Mouse (Mus musculus): ENCODE measurements around the gene Krt84. TPM values are rescaled to one million over a fixed set of nuclear protein-coding genes. Genes with fewer than 3 reads are reported as not detected.

Gene Krt84
- polyA plus RNA-seq, 1 experiment from 2014 or later, result not detected

DNA sequence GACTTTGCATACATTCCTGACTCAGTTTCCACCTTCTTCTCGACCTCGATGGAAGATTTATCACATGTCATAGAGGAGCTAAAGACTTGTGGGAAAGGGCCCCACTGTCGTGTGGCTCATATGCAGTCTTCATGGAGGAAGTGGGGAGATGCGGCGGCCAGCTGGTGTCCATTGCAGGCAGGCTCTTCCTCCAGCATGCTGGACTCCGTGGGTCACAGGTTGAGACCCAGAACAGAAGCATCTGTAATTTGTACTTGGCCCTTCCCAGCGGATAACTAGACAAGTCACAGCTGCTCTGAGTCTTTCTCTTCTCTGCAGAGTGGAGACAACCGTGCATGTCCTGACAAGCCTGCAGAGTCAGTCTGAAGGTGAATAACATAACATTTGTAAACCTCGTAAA is 24.4 kb downstream of the Krt84 start:
- ATAC-seq, result no peak
- Histone ChIP-seq H3K9ac (ENCODE audit: low read length) (no peak overlapping the region), H3K9me3 (replicated peaks; ENCODE audit: control insufficient read depth, low read length) (no peaks in the 10 kb centered on the region), H3K4me1 (ENCODE audit: control insufficient read depth, insufficient read depth, low read length) (no peaks in the 10 kb centered on the region), H3K4me2 (ENCODE audit: low read length) (no peak overlapping the region), H3K27ac (ENCODE audit: low read depth, low read length) (no peak overlapping the region), H3K36me3 (ENCODE audit: control insufficient read depth, insufficient read depth, low read length) (no peaks in the 10 kb centered on the region), H3K4me3 (ENCODE audit: low read depth, low read length) (no peak overlapping the region), H3K27me3 (replicated peaks; ENCODE audit: control insufficient read depth, insufficient read depth, low read length) (no peaks in the 10 kb centered on the region)
- DNase-seq (ENCODE audit: low spot score), result no peak
- 86% methylated on average over 9 of the region's 9 CpGs for WGBS

DNA sequence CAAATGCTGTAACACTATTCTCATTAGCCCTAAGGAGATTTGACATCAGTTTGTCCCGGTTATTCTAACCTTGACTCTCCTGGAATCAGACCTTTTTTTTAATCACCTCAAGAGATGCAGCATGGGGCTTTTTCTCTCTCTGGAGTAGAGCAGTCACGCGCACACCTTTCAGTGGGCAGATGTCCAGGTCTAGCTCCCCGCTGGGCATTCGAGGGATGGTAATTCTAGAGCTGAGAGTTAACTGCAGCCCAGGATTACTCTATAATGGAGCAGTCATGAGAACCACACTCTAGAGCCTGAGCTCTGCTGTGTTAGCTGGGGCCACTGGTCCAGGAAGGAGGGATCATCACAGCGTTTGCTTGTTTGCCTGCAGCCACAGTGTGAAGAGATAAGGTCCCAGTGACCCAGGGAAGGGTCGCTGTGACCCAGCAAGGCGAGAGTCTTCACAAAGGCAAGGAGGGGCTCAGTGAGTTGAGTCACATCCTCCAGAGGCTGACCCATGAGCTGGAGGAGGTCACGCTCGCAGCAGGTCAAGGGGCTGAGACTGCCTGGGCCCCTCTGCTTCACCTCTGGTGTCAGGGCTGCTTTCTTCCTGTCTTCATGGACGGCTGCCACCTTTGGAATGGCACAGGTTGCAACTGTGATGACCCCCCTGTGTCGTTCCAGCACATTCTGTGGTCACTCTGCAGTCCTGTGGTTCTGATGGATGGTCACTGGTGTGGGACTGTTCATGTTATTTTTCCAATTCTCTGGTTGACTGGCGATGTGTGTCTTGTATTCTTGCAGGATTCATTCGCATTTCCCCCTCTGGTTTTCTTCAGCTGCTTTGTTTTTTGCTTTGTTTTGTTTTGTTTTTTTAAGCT is 25.5 kb downstream of the Krt84 start:
- no peak for DNase-seq (ENCODE audit: low spot score)

DNA sequence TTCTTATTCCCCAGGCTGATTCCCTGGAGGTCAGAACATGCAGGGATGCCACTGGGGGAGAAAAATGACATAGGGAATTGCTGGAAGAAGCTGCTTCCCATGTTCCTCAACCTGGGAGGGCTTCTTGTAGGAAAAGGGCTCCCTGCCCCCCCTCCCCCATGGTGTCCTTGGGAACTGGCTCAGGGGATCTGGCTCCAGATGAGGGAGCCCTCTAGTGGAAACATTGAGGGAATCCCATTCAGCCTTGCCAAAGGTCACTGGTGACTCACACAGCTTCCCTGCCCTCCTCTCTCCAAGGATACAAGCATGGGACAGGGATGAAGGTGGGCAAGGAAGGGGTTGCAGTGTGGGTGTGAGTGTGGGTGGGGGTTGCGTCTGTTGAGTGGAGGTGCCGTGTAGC is 35.4 kb downstream of the Krt84 start:
- Histone ChIP-seq H3K4me3 (ENCODE audit: low read depth, low read length) (no peak overlapping the region), H3K4me2 (ENCODE audit: low read length) (no peak overlapping the region), H3K27ac (ENCODE audit: low read depth, low read length) (no peak overlapping the region), H3K27me3 (replicated peaks; ENCODE audit: control insufficient read depth, insufficient read depth, low read length) (no peaks in the 10 kb centered on the region), H3K9me3 (replicated peaks; ENCODE audit: control insufficient read depth, low read length) (no peaks in the 10 kb centered on the region), H3K36me3 (ENCODE audit: control insufficient read depth, insufficient read depth, low read length) (no peaks in the 10 kb centered on the region), H3K9ac (ENCODE audit: low read length) (no peak overlapping the region), H3K4me1 (ENCODE audit: control insufficient read depth, insufficient read depth, low read length) (no peaks in the 10 kb centered on the region)
- ATAC-seq, result no peak
- 60% methylated on average over 2 of the region's 2 CpGs for WGBS
- peak; percentile 27 for DNase-seq (ENCODE audit: low spot score)

More for the DNA sequence above, 25.5 kb downstream of the Krt84 start:
- Histone ChIP-seq H3K4me1 (ENCODE audit: control insufficient read depth, insufficient read depth, low read length) (no peaks in the 10 kb centered on the region), H3K27me3 (replicated peaks; ENCODE audit: control insufficient read depth, insufficient read depth, low read length) (no peaks in the 10 kb centered on the region), H3K4me2 (ENCODE audit: low read length) (no peak overlapping the region), H3K9me3 (replicated peaks; ENCODE audit: control insufficient read depth, low read length) (no peaks in the 10 kb centered on the region), H3K9ac (ENCODE audit: low read length) (no peak overlapping the region), H3K4me3 (ENCODE audit: low read depth, low read length) (no peak overlapping the region), H3K27ac (ENCODE audit: low read depth, low read length) (no peak overlapping the region), H3K36me3 (ENCODE audit: control insufficient read depth, insufficient read depth, low read length) (no peaks in the 10 kb centered on the region)
- 79% methylated on average over 14 of the region's 14 CpGs for WGBS
- no peak for ATAC-seq

DNA sequence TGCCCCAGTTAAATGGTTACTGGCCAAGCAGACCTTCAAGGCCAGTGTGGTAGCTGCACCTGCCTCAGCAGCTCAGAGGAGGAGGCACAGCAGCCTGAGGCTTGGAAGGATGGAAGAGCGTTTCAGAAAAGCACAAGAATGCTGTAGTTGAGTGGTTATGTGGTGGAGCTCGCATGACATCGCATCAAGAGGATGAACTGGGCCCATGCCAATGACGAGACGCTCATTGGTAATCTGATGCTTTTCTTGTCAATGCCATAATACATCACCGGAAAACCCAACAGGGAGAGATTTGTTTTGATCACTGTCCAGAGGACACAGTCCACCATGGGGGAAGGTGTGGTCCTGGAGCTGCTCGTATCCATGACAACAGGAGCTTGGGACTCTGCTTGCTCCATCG is 37.4 kb downstream of the Krt84 start:
- Histone ChIP-seq H3K36me3 (ENCODE audit: control insufficient read depth, insufficient read depth, low read length) (no peaks in the 10 kb centered on the region), H3K9ac (ENCODE audit: low read length) (no peak overlapping the region), H3K4me2 (ENCODE audit: low read length) (no peak overlapping the region), H3K4me1 (ENCODE audit: control insufficient read depth, insufficient read depth, low read length) (no peaks in the 10 kb centered on the region), H3K27ac (ENCODE audit: low read depth, low read length) (no peak overlapping the region), H3K9me3 (replicated peaks; ENCODE audit: control insufficient read depth, low read length) (no peaks in the 10 kb centered on the region), H3K4me3 (ENCODE audit: low read depth, low read length) (no peak overlapping the region), H3K27me3 (replicated peaks; ENCODE audit: control insufficient read depth, insufficient read depth, low read length) (no peaks in the 10 kb centered on the region)
- ATAC-seq (no peak), DNase-seq (ENCODE audit: low spot score) (no peak)
- WGBS, result 86% methylated on average over 8 of the region's 8 CpGs

DNA sequence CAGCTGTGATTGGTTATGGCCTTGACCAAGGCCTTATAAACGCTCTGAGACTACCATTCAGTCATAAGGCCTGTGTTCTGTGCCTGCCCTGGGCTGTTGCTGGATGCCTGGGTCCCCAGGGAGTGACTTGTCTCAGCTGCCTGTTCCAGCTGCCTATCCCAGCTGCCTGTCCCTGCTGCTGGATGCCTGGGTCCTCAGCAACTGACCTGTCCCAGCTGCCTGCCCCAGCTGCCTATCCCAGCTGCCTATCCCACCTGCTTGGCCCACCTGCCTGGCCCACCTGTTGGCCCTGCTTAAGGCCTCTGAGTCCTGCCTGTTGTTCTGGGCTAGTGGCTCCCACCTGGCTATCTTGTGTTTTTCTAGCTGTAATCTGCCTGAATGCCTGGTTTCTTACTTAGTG is 38.4 kb downstream of the Krt84 start:
- H3K4me3 ChIP-seq (ENCODE audit: low read depth, low read length), result no peak overlapping the region
- no peaks in the 10 kb centered on the region for H3K9me3 ChIP-seq (replicated peaks; ENCODE audit: control insufficient read depth, low read length)
- no peak overlapping the region for H3K9ac ChIP-seq (ENCODE audit: low read length)
- H3K36me3 ChIP-seq (ENCODE audit: control insufficient read depth, insufficient read depth, low read length), result no peaks in the 10 kb centered on the region
- H3K4me1 ChIP-seq (ENCODE audit: control insufficient read depth, insufficient read depth, low read length), result no peaks in the 10 kb centered on the region
- DNase-seq (ENCODE audit: low spot score) (no peak), ATAC-seq (no peak)
- no peaks in the 10 kb centered on the region for H3K27me3 ChIP-seq (replicated peaks; ENCODE audit: control insufficient read depth, insufficient read depth, low read length)
- no peak overlapping the region for H3K4me2 ChIP-seq (ENCODE audit: low read length)
- 82% methylated on average over 1 of the region's 1 CpGs for WGBS
- H3K27ac ChIP-seq (ENCODE audit: low read depth, low read length), result no peak overlapping the region

DNA sequence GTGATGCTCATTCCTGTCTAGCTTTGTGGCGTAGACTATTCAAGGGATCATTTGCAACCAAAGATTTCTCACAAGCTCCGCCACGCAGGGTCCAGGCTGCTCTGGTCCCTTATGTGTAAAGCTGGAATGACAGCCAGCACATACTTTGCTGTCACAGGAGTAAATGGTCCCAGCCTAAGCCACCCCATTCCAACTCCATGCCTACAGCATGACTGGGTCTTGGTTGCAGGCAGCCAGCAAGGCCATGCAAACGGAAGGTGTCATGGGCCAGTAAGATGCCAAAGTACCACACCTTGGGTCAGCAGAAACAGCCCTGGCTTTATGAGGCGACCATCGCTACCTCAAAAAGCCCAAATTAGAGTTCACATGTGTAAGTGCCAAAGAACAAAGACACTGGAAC is 38.9 kb downstream of the Krt84 start:
- H3K4me2 ChIP-seq (ENCODE audit: low read length), result no peak overlapping the region
- no peaks in the 10 kb centered on the region for H3K4me1 ChIP-seq (ENCODE audit: control insufficient read depth, insufficient read depth, low read length)
- no peaks in the 10 kb centered on the region for H3K36me3 ChIP-seq (ENCODE audit: control insufficient read depth, insufficient read depth, low read length)
- 93% methylated on average over 6 of the region's 6 CpGs for WGBS
- no peaks in the 10 kb centered on the region for H3K27me3 ChIP-seq (replicated peaks; ENCODE audit: control insufficient read depth, insufficient read depth, low read length)
- no peak for DNase-seq (ENCODE audit: low spot score)
- no peaks in the 10 kb centered on the region for H3K9me3 ChIP-seq (replicated peaks; ENCODE audit: control insufficient read depth, low read length)
- H3K27ac ChIP-seq (ENCODE audit: low read depth, low read length), result no peak overlapping the region
- H3K4me3 ChIP-seq (ENCODE audit: low read depth, low read length), result no peak overlapping the region
- ATAC-seq, result no peak
- H3K9ac ChIP-seq (ENCODE audit: low read length), result no peak overlapping the region

DNA sequence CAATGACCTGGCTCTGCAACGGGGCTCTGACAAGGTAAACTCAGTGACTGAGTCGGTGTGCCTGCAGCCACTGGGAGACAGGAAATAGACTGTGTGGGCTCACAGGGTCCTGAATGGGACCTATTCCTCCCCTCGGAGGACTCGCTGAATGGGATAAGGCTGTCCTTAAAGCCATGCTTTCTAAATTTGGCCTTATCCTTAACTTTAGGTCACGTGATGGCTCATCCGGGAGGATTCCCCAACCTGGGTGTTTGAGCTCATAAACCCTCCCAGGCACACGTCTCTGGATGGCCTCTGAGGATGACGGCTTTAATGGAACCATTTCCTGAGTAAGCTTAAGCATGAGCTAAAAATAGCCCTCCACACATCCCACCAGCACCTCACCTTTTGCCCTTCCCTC is 39.9 kb downstream of the Krt84 start:
- H3K9me3 ChIP-seq (replicated peaks; ENCODE audit: control insufficient read depth, low read length), result no peaks in the 10 kb centered on the region
- WGBS, result 81% methylated on average over 8 of the region's 8 CpGs
- H3K36me3 ChIP-seq (ENCODE audit: control insufficient read depth, insufficient read depth, low read length), result no peaks in the 10 kb centered on the region
- no peak overlapping the region for H3K27ac ChIP-seq (ENCODE audit: low read depth, low read length)
- ATAC-seq (no peak), DNase-seq (ENCODE audit: low spot score) (no peak)
- H3K4me2 ChIP-seq (ENCODE audit: low read length), result no peak overlapping the region
- no peak overlapping the region for H3K4me3 ChIP-seq (ENCODE audit: low read depth, low read length)
- H3K4me1 ChIP-seq (ENCODE audit: control insufficient read depth, insufficient read depth, low read length), result no peaks in the 10 kb centered on the region
- H3K9ac ChIP-seq (ENCODE audit: low read length), result no peak overlapping the region
- H3K27me3 ChIP-seq (replicated peaks; ENCODE audit: control insufficient read depth, insufficient read depth, low read length), result no peaks in the 10 kb centered on the region

DNA sequence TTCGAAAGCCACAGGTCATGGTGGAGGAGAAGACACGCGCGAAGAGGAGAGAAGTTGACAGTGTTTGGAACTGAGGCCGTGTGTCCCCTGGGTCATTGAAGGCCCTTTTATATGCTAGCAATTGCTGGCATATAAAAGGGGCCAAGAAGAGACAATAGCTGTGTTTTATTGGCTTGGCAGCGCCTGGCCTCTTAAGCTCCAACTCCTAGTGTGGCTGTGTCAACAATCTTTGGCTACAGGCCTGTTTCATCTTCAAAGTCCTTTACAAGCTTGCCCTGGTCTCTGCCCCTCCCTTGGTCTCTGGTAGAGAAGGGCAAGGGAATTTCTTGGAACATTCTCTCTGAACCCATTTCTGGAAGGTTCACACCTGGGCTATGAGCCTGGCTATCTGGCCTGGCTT is 41.2 kb downstream of the Krt84 start, which contains the start of gene Krt83:
Krt83 (minus strand) TSS at position 82 of the 400 bp plus-strand sequence.
- Histone ChIP-seq H3K9me3 (replicated peaks; ENCODE audit: control insufficient read depth, low read length) (no peaks in the 10 kb centered on the region), H3K4me3 (ENCODE audit: low read depth, low read length) (no peak within 1 kb of the TSS), H3K9ac (ENCODE audit: low read length) (no peak within 1 kb of the TSS), H3K27me3 (replicated peaks; ENCODE audit: control insufficient read depth, insufficient read depth, low read length) (no peaks in the 10 kb centered on the region), H3K4me1 (ENCODE audit: control insufficient read depth, insufficient read depth, low read length) (no peaks in the 10 kb centered on the region), H3K4me2 (ENCODE audit: low read length) (no peak within 1 kb of the TSS), H3K27ac (ENCODE audit: low read depth, low read length) (no peak within 1 kb of the TSS), H3K36me3 (ENCODE audit: control insufficient read depth, insufficient read depth, low read length) (no peaks in the 10 kb centered on the region)
- 58% methylated on average over 6 of the region's 6 CpGs for WGBS
- ATAC-seq, result no peak
- no peak for DNase-seq (ENCODE audit: low spot score)

DNA sequence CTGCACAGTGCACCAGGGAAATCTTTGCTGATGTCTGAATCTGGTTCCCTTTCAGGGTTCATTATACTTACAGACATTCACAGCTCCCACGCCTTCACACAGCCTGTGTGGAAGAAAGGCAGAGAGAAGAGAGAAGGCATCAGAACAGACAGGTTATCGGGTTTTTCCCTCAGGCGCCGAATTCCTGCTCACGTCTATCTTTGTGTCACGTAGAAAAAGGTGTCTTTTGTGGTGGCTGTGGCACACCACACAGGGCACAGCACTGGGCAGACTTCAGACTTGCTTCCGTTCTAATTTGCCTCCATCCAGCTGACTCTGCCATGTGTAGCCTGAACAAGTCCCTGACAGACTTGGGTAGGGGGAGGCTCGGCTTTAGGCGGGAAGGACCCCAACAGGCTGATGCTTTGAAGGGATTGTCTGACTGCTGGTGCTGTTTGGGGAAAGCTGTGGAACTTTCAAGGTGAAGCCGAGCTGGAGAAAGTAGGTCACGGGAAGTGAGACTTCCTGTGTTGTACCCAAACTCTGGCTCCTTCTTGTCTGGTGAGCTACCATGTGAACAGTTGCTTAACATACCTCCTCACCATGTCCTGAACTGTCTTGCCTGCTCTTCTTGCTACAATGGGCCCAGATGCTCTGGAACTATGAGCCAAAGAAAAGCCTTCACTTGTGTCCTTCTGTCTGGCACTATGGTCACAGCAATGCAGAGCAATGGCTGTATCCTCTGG is 46.5 kb downstream of the Krt84 start:
- no peak overlapping the region for H3K4me2 ChIP-seq (ENCODE audit: low read length)
- ATAC-seq (no peak), DNase-seq (ENCODE audit: low spot score) (no peak)
- H3K27me3 ChIP-seq (replicated peaks; ENCODE audit: control insufficient read depth, insufficient read depth, low read length), result no peaks in the 10 kb centered on the region
- H3K27ac ChIP-seq (ENCODE audit: low read depth, low read length), result no peak overlapping the region
- H3K4me3 ChIP-seq (ENCODE audit: low read depth, low read length), result no peak overlapping the region
- no peaks in the 10 kb centered on the region for H3K9me3 ChIP-seq (replicated peaks; ENCODE audit: control insufficient read depth, low read length)
- H3K36me3 ChIP-seq (ENCODE audit: control insufficient read depth, insufficient read depth, low read length), result no peaks in the 10 kb centered on the region
- WGBS, result 83% methylated on average over 11 of the region's 11 CpGs
- H3K4me1 ChIP-seq (ENCODE audit: control insufficient read depth, insufficient read depth, low read length), result no peaks in the 10 kb centered on the region
- H3K9ac ChIP-seq (ENCODE audit: low read length), result no peak overlapping the region

Data from forebrain, embryonic 14.5 days (tissue).